Mouse (Mus musculus): ENCODE data around the gene Cisd3. TPM values are rescaled to one million over a fixed set of nuclear protein-coding genes. Genes with fewer than 3 reads are reported as not detected.
A peak's percentile ranks its signal among the peaks of the same experiment; 100 is the strongest.
"Not testable (repeated sequence)": the region's sequence is repeated elsewhere in the genome, so short reads cannot be mapped to it uniquely, and the experiment has no call there.

Gene Cisd3
- total RNA-seq, 2 experiments from 2014 or later = 5.4 to 17.4 TPM

GRCm38 (mm10) chr11:97710067-97710466 lies 24.4 kb downstream of the Cisd3 start:
- ATAC-seq (replicated peaks; ENCODE audit: poor library complexity) = not testable (repeated sequence)

GRCm38 (mm10) chr11:97711200-97711900 lies 25.7 kb downstream of the Cisd3 start:
- no peak for ATAC-seq (replicated peaks; ENCODE audit: poor library complexity)

DNA sequence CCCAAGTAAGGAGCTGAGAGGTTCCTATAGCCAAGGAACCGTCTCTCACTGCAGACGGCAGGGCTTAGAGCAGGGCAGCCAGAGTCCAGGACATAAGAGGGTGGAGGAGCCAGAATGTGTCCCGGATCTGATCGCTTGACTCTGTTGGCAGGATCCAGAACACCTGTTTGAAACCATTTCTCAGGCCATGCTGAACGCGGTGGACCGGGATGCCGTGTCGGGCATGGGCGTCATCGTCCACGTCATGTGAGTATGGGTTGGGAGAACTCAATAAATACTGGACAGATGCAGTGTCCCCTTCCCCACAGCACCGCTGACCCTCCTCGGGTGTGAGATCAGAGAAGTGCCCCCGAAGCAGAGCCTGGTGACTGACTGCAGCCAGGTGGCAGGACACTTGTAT lies 26.7 kb downstream of the Cisd3 start:
- no peak for ATAC-seq (replicated peaks; ENCODE audit: poor library complexity)

DNA sequence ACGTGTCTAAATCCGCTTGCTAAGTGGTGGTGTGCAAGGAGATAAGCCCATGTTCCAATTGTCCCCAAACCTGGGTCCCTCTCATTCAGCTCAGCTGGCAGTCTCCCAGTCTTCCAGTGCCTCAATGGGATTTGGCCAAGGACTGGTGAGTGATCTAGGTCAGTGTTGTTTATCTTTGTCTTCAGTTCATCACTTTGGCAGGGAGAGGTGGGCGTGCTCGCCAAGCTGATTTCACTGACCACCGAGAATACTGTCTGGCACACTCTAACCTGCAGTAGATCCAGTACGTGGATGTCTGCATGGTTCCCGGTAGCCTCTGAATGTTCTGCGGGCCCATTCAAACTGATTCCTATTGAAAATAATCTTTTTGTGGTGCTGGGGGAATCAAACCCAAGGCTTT lies 28.3 kb downstream of the Cisd3 start:
- ATAC-seq (replicated peaks; ENCODE audit: poor library complexity) = no peak

DNA sequence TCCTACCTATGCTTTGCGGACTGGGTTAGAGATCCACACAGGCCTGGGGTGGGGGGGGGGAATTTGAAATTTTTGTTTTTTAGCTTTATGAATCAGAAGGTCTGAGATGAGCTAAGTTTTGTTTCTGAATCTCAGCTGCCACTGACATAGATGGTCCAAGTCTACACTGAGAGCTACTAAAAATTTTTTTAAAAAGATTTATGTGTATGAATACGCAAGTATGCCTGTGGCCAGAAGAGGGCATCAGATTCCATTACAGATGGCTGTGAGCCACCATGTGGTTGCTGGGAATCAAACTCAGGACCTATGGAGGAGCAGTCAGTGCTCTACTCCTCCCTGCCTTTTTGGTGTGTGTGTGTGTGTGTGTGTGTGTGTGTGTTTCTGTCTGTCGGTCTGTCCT lies 28.7 kb downstream of the Cisd3 start:
- no peak for ATAC-seq (replicated peaks; ENCODE audit: poor library complexity)

GRCm38 (mm10) chr11:97714784-97715760 lies 29.4 kb downstream of the Cisd3 start:
- peak; percentile 28; the same call in 1 of the 2 replicates for ATAC-seq (replicated peaks; ENCODE audit: poor library complexity)

GRCm38 (mm10) chr11:97716021-97716420 lies 30.4 kb downstream of the Cisd3 start:
- ATAC-seq (replicated peaks; ENCODE audit: poor library complexity) = no peak

DNA sequence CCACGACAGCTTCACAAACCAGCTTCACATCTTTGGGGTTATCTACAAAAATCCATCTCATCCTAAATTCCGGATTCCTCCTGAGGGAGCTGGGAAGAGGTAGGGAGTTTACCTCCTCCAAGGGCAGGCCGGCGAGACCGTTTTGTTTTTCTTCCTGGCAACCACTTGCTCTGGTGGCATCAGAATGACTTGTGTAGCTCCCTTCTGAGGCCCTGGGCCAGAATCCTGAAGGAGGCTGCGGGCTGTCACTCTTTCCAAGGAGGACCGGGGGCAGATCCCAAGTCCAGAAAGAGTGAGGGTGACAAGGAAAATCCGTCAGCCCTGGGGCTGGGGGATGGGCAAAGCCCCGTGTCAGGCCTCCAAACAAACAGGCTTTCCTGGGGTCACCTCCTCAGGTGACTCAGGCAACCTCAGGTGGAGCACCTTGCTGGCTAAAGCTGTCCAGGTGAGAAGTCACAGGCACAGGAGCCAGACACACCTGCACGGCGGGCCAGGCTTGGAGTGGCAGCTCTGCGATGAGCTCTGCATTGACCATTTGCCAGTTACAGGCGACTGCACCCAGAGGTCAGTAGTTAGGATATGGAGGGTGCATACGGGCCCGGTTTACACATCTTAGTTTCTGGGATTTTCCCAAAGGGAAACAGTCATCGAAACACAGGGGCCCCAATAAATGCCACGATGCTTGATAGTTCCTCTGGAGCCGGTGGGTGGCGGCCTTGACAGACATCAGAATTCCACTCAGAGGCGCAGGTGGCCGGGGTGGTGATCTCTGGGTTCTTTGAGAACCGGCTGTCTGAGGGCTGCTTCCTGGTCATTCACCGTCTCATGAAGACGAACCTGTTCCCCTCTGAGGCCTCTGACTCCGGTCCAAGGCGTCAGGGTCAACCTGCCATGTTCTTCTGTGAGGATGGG lies 32.0 kb downstream of the Cisd3 start:
- no peak for ATAC-seq (replicated peaks; ENCODE audit: poor library complexity)

DNA sequence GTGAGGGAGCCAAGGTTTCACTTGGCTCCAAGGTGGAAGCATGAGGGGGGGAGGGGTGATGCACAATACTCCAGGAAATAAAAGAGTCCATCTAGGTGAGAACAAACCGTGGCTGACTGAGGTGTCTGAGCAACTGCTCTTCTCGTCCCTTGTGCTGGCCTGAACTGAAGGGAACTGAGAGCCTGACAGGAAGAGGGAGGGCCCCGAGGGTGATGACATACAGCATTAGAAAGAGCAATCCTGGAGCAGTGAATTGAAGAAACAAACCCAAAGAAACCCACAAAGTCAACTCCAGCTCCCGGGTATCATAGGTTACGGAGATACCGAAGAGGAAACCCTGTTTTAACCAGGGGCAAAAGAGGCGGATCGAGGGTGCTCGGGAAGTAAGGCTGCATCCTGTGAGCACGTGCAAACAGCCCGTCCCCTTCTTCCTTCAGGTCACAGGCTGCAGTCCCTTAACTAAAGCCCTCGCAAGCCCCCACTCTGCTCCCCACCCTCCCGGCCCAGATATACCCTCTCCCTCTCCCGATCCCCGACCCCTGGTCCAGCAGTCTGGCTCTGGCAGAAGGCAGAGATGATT lies 32.7 kb downstream of the Cisd3 start:
- ATAC-seq (replicated peaks; ENCODE audit: poor library complexity) = peak; percentile 73

DNA sequence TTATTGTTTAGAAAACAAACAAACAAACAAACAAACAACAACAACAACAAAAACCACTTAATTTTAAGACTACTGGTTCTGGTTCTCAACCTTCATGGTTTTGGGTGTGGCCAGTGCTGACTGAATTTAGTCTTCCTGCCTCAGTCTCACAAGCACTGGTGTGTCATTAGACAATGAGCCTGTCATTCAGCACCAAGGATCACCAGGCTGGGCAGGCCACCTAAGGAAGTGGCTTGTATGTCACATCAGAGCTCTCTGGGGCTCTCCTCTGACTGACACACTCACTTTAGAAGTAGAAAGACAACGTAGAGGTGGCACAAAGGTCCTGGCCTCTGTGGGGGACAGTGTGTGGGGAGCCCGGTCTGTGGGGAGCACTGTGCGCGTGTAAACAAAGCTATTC lies 33.4 kb downstream of the Cisd3 start:
- ATAC-seq (replicated peaks; ENCODE audit: poor library complexity) = no peak

GRCm38 (mm10) chr11:97721338-97721737 lies 35.7 kb downstream of the Cisd3 start:
- ATAC-seq (replicated peaks; ENCODE audit: poor library complexity) = no peak

- ATAC-seq (replicated peaks; ENCODE audit: poor library complexity) = peak; percentile 25; the same call in 1 of the 2 replicates
Measured at GRCm38 (mm10) chr11:97723709-97724108, 38.1 kb downstream of the Cisd3 start.

DNA sequence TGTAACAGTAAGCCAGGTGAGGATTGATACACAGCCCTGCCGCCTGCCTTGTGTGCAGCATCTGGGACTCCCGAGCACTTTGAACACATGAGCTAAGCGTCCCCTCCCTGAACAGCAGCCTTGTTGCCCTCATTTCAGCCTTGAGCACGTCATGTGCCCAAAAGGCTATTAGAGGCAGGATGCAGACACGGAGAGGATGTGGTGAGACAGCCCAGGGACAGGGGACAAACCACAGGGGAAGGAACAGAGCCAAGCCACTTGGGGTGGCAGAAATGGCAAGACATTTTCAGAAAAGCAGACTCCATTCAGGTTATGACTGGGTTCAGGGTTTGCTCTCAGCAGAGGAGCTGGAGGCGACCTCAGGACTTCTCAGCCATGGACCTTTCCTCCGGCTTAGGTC lies 42.7 kb downstream of the Cisd3 start:
- peak; percentile 95 for ATAC-seq (replicated peaks; ENCODE audit: poor library complexity)

GRCm38 (mm10) chr11:97728730-97729129 lies 43.1 kb downstream of the Cisd3 start:
- ATAC-seq (replicated peaks; ENCODE audit: poor library complexity) = no peak

DNA sequence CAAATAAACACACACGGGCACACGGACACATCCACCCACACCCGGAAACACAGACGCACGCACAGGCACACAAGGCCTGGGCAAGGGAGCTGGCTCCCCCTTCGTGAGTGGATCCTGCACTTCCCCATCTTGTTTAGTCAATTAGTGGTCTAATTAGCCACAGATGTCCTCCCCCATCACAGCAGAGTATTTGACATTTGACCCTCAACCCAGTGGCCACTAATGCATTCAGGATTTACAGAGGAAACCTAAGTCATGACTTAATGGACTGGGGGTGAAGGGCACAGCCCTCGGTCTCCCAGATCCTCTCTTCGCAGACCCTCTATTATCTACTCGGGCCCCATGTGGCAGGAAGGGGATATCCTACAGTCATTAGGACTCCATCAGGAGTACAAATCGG lies 48.1 kb downstream of the Cisd3 start:
- no peak for ATAC-seq (replicated peaks; ENCODE audit: poor library complexity)

- not testable (repeated sequence) for ATAC-seq (replicated peaks; ENCODE audit: poor library complexity)
Measured at GRCm38 (mm10) chr11:97734810-97735209, 49.2 kb downstream of the Cisd3 start.

DNA sequence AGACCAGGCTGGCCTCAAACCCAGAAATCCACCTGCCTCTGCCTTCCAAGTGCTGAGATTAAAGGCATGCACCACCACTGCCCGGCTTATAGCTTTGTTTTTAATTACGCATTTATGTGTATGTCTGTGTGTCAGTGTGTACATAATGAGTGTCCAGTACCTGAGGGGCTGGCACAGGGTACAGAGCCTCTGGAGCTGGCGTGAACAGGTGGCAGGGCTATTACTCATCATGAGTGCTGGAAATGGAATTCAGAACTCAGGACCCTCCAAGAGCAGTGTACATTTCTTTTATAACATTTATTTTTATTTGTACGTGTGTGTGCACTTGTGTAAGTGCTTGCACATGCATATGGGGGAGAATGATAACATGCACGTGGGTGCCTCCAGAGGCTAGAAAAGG lies 51.0 kb downstream of the Cisd3 start:
- no peak for ATAC-seq (replicated peaks; ENCODE audit: poor library complexity)

GRCm38 (mm10) chr11:97737600-97737999 lies 52.0 kb downstream of the Cisd3 start:
- no peak for ATAC-seq (replicated peaks; ENCODE audit: poor library complexity)
